Mouse (Mus musculus) forebrain, embryonic 16.5 days (tissue): Measurements from ENCODE around the gene Plcl2. TPM values are rescaled to one million over a fixed set of nuclear protein-coding genes. Genes with fewer than 3 reads are reported as not detected.
"Not testable (repeated sequence)": the region's sequence is repeated elsewhere in the genome, so short reads cannot be mapped to it uniquely, and the experiment has no call there.

ENCODE experiments used
- ATAC-seq: fragments of 200-750 bp; cut with Nextera tagmentation; 2 replicates; pipeline ENCODE4 v1.8.0; 2017; ENCODE audit warnings: mild to moderate bottlenecking, moderate library complexity
- H3K27ac ChIP-seq: fragments of 300-500 bp; sonication (generic); 2 replicates; pipeline ENCODE4 v1.5.1; 2014; ENCODE audit warnings: low read length, control low read depth
- H3K27me3 ChIP-seq: fragments of 300-500 bp; sonication (generic); replicated peaks from 2 replicates; pipeline ENCODE4 v1.6.1; 2014; ENCODE audit warnings: low read length; ENCODE audit not compliant: control insufficient read depth, insufficient read depth
- H3K36me3 ChIP-seq: fragments of 300-500 bp; sonication (generic); 2 replicates; pipeline ENCODE4 v1.6.1; 2014; ENCODE audit not compliant: control insufficient read depth, insufficient read depth
- H3K4me1 ChIP-seq: fragments of 300-500 bp; sonication (generic); replicated peaks from 2 replicates; pipeline ENCODE4 v1.6.1; 2014; ENCODE audit warnings: low read length; ENCODE audit not compliant: control insufficient read depth, insufficient read depth
- H3K4me2 ChIP-seq: fragments of 300-500 bp; sonication (generic); 2 replicates; pipeline ENCODE4 v1.6.1; 2014; ENCODE audit warnings: mild to moderate bottlenecking, low read length, control low read depth
- H3K4me3 ChIP-seq: fragments of 300-500 bp; sonication (generic); replicated peaks from 2 replicates; pipeline ENCODE4 v1.5.1; 2014; ENCODE audit warnings: mild to moderate bottlenecking, low read length, control low read depth
- H3K9ac ChIP-seq: fragments of 300-500 bp; sonication (generic); replicated peaks from 2 replicates; pipeline ENCODE4 v1.6.1; 2014; ENCODE audit warnings: low read depth, low read length, control low read depth
- H3K9me3 ChIP-seq: fragments of 300-500 bp; sonication (generic); 2 replicates; pipeline ENCODE4 v1.6.1; 2016; ENCODE audit warnings: low read length; ENCODE audit not compliant: control insufficient read depth
- WGBS: fragments of 180-500 bp; shearing (Covaris S2); extraction: QIAGEN DNeasy Blood & Tissue Kit; methylation state at CpG from one replicate; pipeline ENCODE4 v1.1.7; 2014; 5-methylcytosine and 5-hydroxymethylcytosine counted together
- polyA plus RNA-seq: library from polyadenylated mRNA; unstranded; fragments of >200 nt; fragmentation: Nextera tagmentation; extraction: Ambion mirVana; gene quantifications from 2 replicates; pipeline ENCODE4 v1.2.1, GENCODE M21; 2015

Plcl2 gene
- polyA plus RNA-seq, 1 experiment from 2014 or later, result 9.7 TPM

- Histone ChIP-seq H3K36me3 (no peaks in the 10 kb centered on the region), H3K4me2 (no peak overlapping the region), H3K9ac (no peak overlapping the region), H3K4me3 (no peak overlapping the region), H3K4me1 (peaks cover 16% of the 10 kb centered on the region), H3K27ac (no peak overlapping the region), H3K9me3 (no peaks in the 10 kb centered on the region), H3K27me3 (no peaks in the 10 kb centered on the region)
- WGBS, result 12% methylated on average over 6 of the region's 6 CpGs
- ATAC-seq, result peak; percentile 27; the same call in 1 of the 2 replicates
Observed at GRCm38 (mm10) chr17:50643989-50644388, 134.8 kb downstream of the Plcl2 start.

GRCm38 (mm10) chr17:50648141-50648540 is 138.9 kb downstream of the Plcl2 start:
- WGBS, result 93% methylated on average over 4 of the region's 4 CpGs

GRCm38 (mm10) chr17:50648757-50649419 is 139.7 kb downstream of the Plcl2 start:
- no peaks in the 10 kb centered on the region for H3K9me3 ChIP-seq

More at GRCm38 (mm10) chr17:50648141-50648540, 138.9 kb downstream of the Plcl2 start:
- ATAC-seq, H3K9me3 ChIP-seq, H3K36me3 ChIP-seq, H3K27ac ChIP-seq, H3K9ac ChIP-seq, H3K4me2 ChIP-seq, H3K27me3 ChIP-seq, H3K4me3 ChIP-seq: not testable (repeated sequence)
- H3K4me1 ChIP-seq, result peaks cover 21% of the 10 kb centered on the region

GRCm38 (mm10) chr17:50650535-50651223 is 141.5 kb downstream of the Plcl2 start:
- Histone ChIP-seq H3K4me2 (no peak overlapping the region), H3K27me3 (no peaks in the 10 kb centered on the region), H3K27ac (peak overlapping the region; percentile 70), H3K36me3 (no peaks in the 10 kb centered on the region), H3K4me3 (no peak overlapping the region), H3K4me1 (peaks cover 11% of the 10 kb centered on the region), H3K9me3 (no peaks in the 10 kb centered on the region), H3K9ac (no peak overlapping the region)
- peak; percentile 84 for ATAC-seq
- WGBS, result 72% methylated on average over 14 of the region's 14 CpGs

More at GRCm38 (mm10) chr17:50648757-50649419, 139.7 kb downstream of the Plcl2 start:
- no peaks in the 10 kb centered on the region for H3K36me3 ChIP-seq
- no peaks in the 10 kb centered on the region for H3K27me3 ChIP-seq
- peaks cover 14% of the 10 kb centered on the region for H3K4me1 ChIP-seq
- no peak overlapping the region for H3K4me2 ChIP-seq
- no peak overlapping the region for H3K4me3 ChIP-seq
- 83% methylated on average over 6 of the region's 6 CpGs for WGBS
- H3K27ac ChIP-seq, result no peak overlapping the region
- no peak for ATAC-seq
- no peak overlapping the region for H3K9ac ChIP-seq

GRCm38 (mm10) chr17:50654741-50655415 is 145.7 kb downstream of the Plcl2 start:
- H3K4me2 ChIP-seq, result no peak overlapping the region
- H3K36me3 ChIP-seq, result no peaks in the 10 kb centered on the region
- no peak overlapping the region for H3K4me3 ChIP-seq
- WGBS, result 63% methylated on average over 5 of the region's 5 CpGs
- no peak for ATAC-seq
- peaks cover 11% of the 10 kb centered on the region for H3K4me1 ChIP-seq
- no peaks in the 10 kb centered on the region for H3K27me3 ChIP-seq
- no peak overlapping the region for H3K27ac ChIP-seq
- H3K9ac ChIP-seq, result no peak overlapping the region
- no peaks in the 10 kb centered on the region for H3K9me3 ChIP-seq

- no peaks in the 10 kb centered on the region for H3K9me3 ChIP-seq
Observed at GRCm38 (mm10) chr17:50655416-50655776, 146.2 kb downstream of the Plcl2 start.

GRCm38 (mm10) chr17:50657321-50657720 is 148.1 kb downstream of the Plcl2 start:
- Histone ChIP-seq H3K4me1 (peaks cover under 1% of the 10 kb centered on the region; the same call in 1 of the 2 replicates), H3K4me3 (no peak overlapping the region), H3K4me2 (no peak overlapping the region), H3K27me3 (no peaks in the 10 kb centered on the region), H3K9me3 (no peaks in the 10 kb centered on the region), H3K36me3 (no peaks in the 10 kb centered on the region), H3K27ac (no peak overlapping the region), H3K9ac (no peak overlapping the region)
- no peak for ATAC-seq

More at GRCm38 (mm10) chr17:50655416-50655776, 146.2 kb downstream of the Plcl2 start:
- Histone ChIP-seq H3K4me1 (peaks cover 6% of the 10 kb centered on the region), H3K27ac (no peak overlapping the region), H3K9ac (no peak overlapping the region), H3K4me3 (no peak overlapping the region), H3K36me3 (no peaks in the 10 kb centered on the region), H3K4me2 (no peak overlapping the region), H3K27me3 (no peaks in the 10 kb centered on the region)
- whole genome bisulfite sequencing, result 68% methylated on average over 4 of the region's 4 CpGs
- no peak for ATAC-seq

- no peaks in the 10 kb centered on the region for H3K36me3 ChIP-seq
- WGBS, result 93% methylated on average over 8 of the region's 8 CpGs
- H3K9me3 ChIP-seq, result no peaks in the 10 kb centered on the region
- no peak overlapping the region for H3K4me2 ChIP-seq
- no peak overlapping the region for H3K9ac ChIP-seq
- H3K4me3 ChIP-seq, result no peak overlapping the region
- 0 out of 2 replicates have a peak, but pooled peaks have one; percentile 26 for ATAC-seq
- H3K27me3 ChIP-seq, result no peaks in the 10 kb centered on the region
- H3K27ac ChIP-seq, result no peak overlapping the region
- no peaks in the 10 kb centered on the region for H3K4me1 ChIP-seq
Observed at GRCm38 (mm10) chr17:50658901-50659300, 149.7 kb downstream of the Plcl2 start.

GRCm38 (mm10) chr17:50667596-50667995 is 158.4 kb downstream of the Plcl2 start:
- 93% methylated on average over 9 of the region's 9 CpGs for WGBS
- no peak for ATAC-seq

More at GRCm38 (mm10) chr17:50667596-50667995, 158.4 kb downstream of the Plcl2 start:
- Histone ChIP-seq H3K4me1 (no peaks in the 10 kb centered on the region), H3K4me2 (no peak overlapping the region), H3K9ac (no peak overlapping the region), H3K27ac (no peak overlapping the region), H3K27me3 (no peaks in the 10 kb centered on the region), H3K4me3 (no peak overlapping the region), H3K9me3 (no peaks in the 10 kb centered on the region), H3K36me3 (0 out of 2 replicates have a peak, but pooled peaks cover 2% of the 10 kb centered on the region)
